Mouse (Mus musculus) liver, adult 2 months (tissue): ENCODE data around the gene Arhgdib. TPM values are rescaled to one million over a fixed set of nuclear protein-coding genes. Genes with fewer than 3 reads are reported as not detected.
A peak's percentile ranks its signal among the peaks of the same experiment; 100 is the strongest.

Experiments
- DNase-seq: peaks from one replicate; pipeline ENCODE4 v3.0.0-alpha.2; 2011; ENCODE audit warnings: low read depth, low spot score; ENCODE audit errors: extremely low read depth
- H3K27ac ChIP-seq: fragments of 200-500 bp; replicated peaks from 2 replicates; pipeline ENCODE4 v1.5.1; 2012; ENCODE audit warnings: low read depth, mild to moderate bottlenecking, control low read depth, inconsistent platforms, low read length; ENCODE audit not compliant: insufficient read depth
- H3K27me3 ChIP-seq: fragments of 200-500 bp; 2 replicates; pipeline ENCODE4 v1.6.1; 2012; ENCODE audit warnings: mild to moderate bottlenecking, moderate library complexity, low read length, inconsistent platforms; ENCODE audit not compliant: control insufficient read depth, insufficient read depth
- H3K36me3 ChIP-seq: fragments of 200-500 bp; 2 replicates; pipeline ENCODE4 v1.6.1; 2012; ENCODE audit warnings: low read length, inconsistent platforms; ENCODE audit not compliant: control insufficient read depth, insufficient read depth
- H3K4me1 ChIP-seq: fragments of 200-500 bp; 2 replicates; pipeline ENCODE4 v1.6.1; 2011; ENCODE audit warnings: low read length; ENCODE audit not compliant: control insufficient read depth, insufficient read depth
- H3K4me3 ChIP-seq: fragments of 200-500 bp; 2 replicates; pipeline ENCODE4 v1.5.1; 2011; ENCODE audit warnings: low read depth, mild to moderate bottlenecking, control low read depth, low read length, moderate library complexity; ENCODE audit not compliant: insufficient read depth
- H3K79me2 ChIP-seq: fragments of 200-500 bp; 2 replicates; pipeline ENCODE4 v1.6.1; 2012; ENCODE audit warnings: inconsistent platforms, mild to moderate bottlenecking, low read length, moderate library complexity; ENCODE audit not compliant: control insufficient read depth, insufficient read depth
- H3K9ac ChIP-seq: fragments of 200-500 bp; 2 replicates; pipeline ENCODE4 v1.6.1; 2012; ENCODE audit warnings: low read depth, mild to moderate bottlenecking, control low read depth, inconsistent platforms, low read length
- CTCF ChIP-seq: fragments of 200-500 bp; IDR thresholded peaks from 2 replicates; pipeline ENCODE4 v1.5.1; 2011; ENCODE audit warnings: low read depth, low read length, control low read depth
- POLR2A ChIP-seq: fragments of 200-500 bp; IDR thresholded peaks from 2 replicates; pipeline ENCODE4 v1.6.1; 2011; ENCODE audit warnings: low read length, control low read depth; ENCODE audit not compliant: insufficient read depth; ENCODE audit errors: extremely low read depth
- WGBS: fragments of 180-500 bp; shearing (Covaris S2); methylation state at CpG from one replicate; pipeline ENCODE4 v1.1.7; 2018; 5-methylcytosine and 5-hydroxymethylcytosine counted together
- polyA plus RNA-seq: library from polyadenylated mRNA; depleted of rRNA; stranded (reverse); fragments of >200 nt; gene quantifications from 2 replicates; pipeline ENCODE4 v1.2.3, GENCODE M21; 2012
- total RNA-seq: library from RNA; depleted of rRNA; stranded (reverse); fragments of >200 nt; gene quantifications from 2 replicates; pipeline ENCODE4 v1.2.3, GENCODE M21; 2014

Gene Arhgdib
- total and polyA plus RNA-seq, 2 experiments: 5.3 to 11.9 TPM

DNA sequence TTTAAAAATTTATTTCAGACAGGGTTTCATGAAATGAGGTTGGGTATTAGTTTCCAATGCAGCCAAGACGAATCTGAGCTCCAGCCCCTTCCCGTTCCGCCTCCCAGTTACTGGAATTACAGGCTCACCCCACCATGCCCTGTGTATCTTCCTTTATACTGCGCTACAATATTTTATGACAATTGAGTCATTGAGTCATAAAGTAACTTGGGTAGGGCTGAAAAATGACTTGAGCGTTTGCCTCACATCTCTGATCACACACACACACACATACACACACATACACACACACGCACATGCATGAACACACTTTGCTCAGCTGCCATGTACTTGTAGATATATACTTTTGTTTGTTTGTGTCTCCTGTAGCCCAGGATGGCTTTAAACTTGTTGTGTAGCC lies 27.5 kb downstream of the Arhgdib start:
- Histone ChIP-seq H3K36me3 (no peaks in the 10 kb centered on the region), H3K27ac (peak overlapping the region; percentile 94), H3K27me3 (no peaks in the 10 kb centered on the region), H3K4me3 (no peak overlapping the region), H3K79me2 (no peaks in the 10 kb centered on the region), H3K9ac (no peak overlapping the region), H3K4me1 (peaks cover 27% of the 10 kb centered on the region)
- TF ChIP-seq POLR2A: no peak
- TF ChIP-seq CTCF: no peak
- WGBS: 97% methylated on average over 6 of the region's 6 CpGs
- DNase-seq: no peak

GRCm38 (mm10) chr6:136913384-136914126 lies 28.1 kb downstream of the Arhgdib start:
- DNase-seq: peak; percentile 70
- H3K36me3 ChIP-seq: no peaks in the 10 kb centered on the region
- no peaks in the 10 kb centered on the region for H3K27me3 ChIP-seq
- peaks cover 27% of the 10 kb centered on the region for H3K4me1 ChIP-seq
- 12% methylated on average over 18 of the region's 18 CpGs for WGBS
- peak overlapping the region; percentile 94 for H3K27ac ChIP-seq
- H3K79me2 ChIP-seq: no peaks in the 10 kb centered on the region
- peak overlapping the region; percentile 54; the same call in 1 of the 2 replicates for H3K9ac ChIP-seq
- H3K4me3 ChIP-seq: no peak overlapping the region
- TF ChIP-seq POLR2A (no peak), CTCF (no peak)

DNA sequence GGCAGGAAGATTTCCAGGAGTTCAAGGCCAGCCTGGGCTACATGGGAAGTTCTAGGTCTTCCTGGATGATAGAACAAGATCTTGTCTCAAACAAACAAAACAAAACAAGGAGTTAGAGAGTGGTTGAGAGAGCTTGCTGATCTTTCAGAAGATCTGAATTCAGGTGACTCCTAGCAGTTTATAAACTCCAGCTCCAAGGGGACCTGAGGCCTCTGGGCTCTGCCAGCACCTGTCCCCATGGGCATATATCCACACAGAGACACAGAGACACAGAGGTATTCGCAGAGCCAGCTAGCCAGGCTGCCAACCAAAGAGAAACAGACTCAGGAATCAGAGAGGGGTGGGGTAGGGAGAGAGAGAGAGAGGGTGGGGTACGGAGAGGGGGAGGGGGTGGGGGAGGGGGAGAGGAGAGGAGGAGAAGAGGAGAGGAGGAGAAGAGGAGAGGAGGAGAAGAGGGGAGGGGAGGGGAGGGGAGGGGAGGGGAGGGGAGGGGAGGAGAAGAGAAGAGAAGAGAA lies 28.9 kb downstream of the Arhgdib start:
- no peak for DNase-seq
- peaks cover 24% of the 10 kb centered on the region for H3K4me1 ChIP-seq
- H3K27me3 ChIP-seq: no peaks in the 10 kb centered on the region
- H3K36me3 ChIP-seq: no peaks in the 10 kb centered on the region
- H3K27ac ChIP-seq: 0 out of 2 replicates have a peak overlapping the region, but pooled peaks have one; percentile 12
- TF ChIP-seq CTCF (no peak), POLR2A (no peak)
- H3K9ac ChIP-seq: no peak overlapping the region
- H3K4me3 ChIP-seq: no peak overlapping the region
- WGBS: 30% methylated on average over 1 of the region's 2 CpGs
- no peaks in the 10 kb centered on the region for H3K79me2 ChIP-seq

- Histone ChIP-seq H3K79me2 (no peaks in the 10 kb centered on the region), H3K27me3 (no peaks in the 10 kb centered on the region), H3K4me3 (no peak overlapping the region), H3K36me3 (no peaks in the 10 kb centered on the region), H3K9ac (no peak overlapping the region), H3K27ac (no peak overlapping the region), H3K4me1 (peaks cover 20% of the 10 kb centered on the region)
- no peak for TF ChIP-seq CTCF
- no peak for TF ChIP-seq POLR2A
- WGBS: 59% methylated on average over 9 of the region's 9 CpGs
- DNase-seq: peak; percentile 45
Observed at GRCm38 (mm10) chr6:136910247-136910890, 31.3 kb downstream of the Arhgdib start.

GRCm38 (mm10) chr6:136906937-136907293 lies 34.8 kb downstream of the Arhgdib start:
- Histone ChIP-seq H3K4me1 (peaks cover 6% of the 10 kb centered on the region; the same call in 1 of the 2 replicates), H3K4me3 (peak overlapping the region; percentile 22; the same call in 1 of the 2 replicates), H3K27ac (peak overlapping the region; percentile 24), H3K9ac (no peak overlapping the region), H3K27me3 (no peaks in the 10 kb centered on the region), H3K79me2 (no peaks in the 10 kb centered on the region), H3K36me3 (no peaks in the 10 kb centered on the region)
- 22% methylated on average over 10 of the region's 10 CpGs for WGBS
- no peak for TF ChIP-seq POLR2A
- peak; percentile 73 for DNase-seq
